Mouse (Mus musculus) layer of hippocampus, postnatal 10 days (tissue): Measurements from ENCODE around the gene Lsamp. TPM values are rescaled to one million over a fixed set of nuclear protein-coding genes. Genes with fewer than 3 reads are reported as not detected.
A peak's percentile ranks its signal among the peaks of the same experiment; 100 is the strongest.
"Not testable (repeated sequence)": the region's sequence is repeated elsewhere in the genome, so short reads cannot be mapped to it uniquely, and the experiment has no call there.

Experiments used
- DNase-seq, 2 experiments: peaks; one replicate each; pipeline ENCODE4 v3.0.0; 2021; ENCODE audit warnings: low spot score in 2 of 2
- total RNA-seq, 2 experiments: library from RNA; stranded (reverse); gene quantifications; 2 replicates each; pipeline ENCODE4 v1.2.3; 2021

Gene Lsamp
- total RNA-seq, 2 experiments from 2014 or later: 527 to 565 TPM

DNA sequence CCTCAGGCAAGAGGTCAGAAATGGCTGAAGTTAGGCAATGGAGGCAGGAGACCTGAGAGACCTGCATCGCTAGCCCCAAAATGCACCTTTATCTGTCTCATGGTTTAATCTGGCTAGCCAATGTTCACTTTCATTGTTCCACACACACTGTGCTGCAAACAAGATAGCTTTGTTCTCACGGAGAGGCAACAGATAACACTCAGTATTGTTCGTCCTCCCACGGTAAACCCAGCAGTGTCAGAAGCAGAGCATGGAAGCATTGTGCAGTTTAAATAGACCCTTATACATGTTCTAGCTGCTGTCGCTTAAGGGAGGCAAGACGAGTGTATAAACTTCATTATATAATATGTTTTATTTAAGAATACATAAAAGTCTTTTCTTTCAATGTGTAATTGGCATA is 486.8 kb downstream of the Lsamp start:
- DNase-seq: no peak

DNA sequence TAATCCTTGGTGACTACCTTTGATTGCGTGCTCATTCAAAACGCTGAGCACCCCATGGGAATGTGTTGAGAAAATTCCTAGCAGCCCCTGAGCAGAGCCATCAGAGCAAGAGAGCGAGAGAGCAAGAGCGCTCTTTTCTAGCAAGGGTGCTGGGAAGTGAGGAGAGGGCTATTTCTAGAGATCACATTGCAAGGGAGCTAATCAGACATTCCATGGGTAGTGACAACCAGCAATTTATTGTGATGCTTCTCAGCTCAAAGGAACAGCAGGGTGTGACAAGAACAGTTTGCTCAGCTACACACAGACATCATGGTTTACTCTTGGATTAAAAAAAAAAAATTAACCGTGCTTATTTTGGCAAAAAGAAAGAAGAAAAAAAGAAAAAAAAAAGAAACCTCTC is 487.8 kb downstream of the Lsamp start:
- no peak for DNase-seq

DNA sequence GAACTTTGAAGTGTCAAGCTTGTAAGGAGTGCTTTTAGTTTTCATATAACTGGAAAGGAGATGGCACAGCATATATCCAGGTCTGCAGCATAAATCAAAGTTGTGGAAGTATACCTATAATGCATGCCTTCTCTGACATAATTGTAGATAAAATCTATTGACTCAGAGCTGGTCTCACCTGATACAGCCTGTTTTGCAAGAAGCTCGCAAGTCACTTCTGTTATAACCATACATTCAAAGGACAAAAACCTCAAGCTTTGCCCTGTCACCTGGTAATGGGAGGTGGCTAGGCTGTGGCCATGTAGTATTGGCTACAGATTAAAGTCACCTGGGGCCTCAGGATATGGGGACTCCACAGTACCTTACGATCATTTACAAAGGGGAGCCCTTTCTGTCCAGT is 507.4 kb downstream of the Lsamp start:
- no peak for DNase-seq

DNA sequence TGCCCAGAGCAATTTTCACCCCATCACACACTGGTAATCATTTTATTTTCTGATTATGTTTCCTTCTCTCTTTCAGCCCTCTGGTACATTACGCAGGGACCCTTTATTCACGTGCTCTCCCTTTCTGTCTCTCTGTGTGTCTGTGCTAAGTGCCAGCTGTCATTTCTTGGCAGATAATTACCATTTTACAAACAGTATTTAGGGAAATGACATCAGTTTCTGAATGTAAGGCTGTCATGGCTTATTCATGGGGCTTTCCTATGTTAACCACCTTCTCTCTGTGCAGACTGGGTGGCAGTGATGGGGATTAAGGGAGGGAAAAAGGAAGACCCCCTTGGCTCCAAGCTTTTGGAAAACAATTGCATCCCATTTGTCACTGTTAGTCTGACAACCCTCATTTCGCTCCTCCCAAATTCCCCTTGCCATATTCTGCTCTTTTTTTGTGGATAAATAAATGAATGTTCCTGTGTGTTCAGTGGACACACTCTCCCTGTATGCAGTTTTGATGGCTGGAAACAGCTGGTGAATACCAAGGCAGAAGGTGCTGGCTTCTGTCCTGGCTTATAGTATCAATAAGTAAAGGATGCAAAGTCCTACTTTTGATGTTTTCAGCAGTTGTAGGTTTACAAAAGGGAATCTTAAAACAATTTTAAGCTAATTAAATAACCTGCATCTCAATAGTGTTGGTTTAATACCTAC is 520.2 kb downstream of the Lsamp start:
- DNase-seq: peak; percentile 16 to 32

DNA sequence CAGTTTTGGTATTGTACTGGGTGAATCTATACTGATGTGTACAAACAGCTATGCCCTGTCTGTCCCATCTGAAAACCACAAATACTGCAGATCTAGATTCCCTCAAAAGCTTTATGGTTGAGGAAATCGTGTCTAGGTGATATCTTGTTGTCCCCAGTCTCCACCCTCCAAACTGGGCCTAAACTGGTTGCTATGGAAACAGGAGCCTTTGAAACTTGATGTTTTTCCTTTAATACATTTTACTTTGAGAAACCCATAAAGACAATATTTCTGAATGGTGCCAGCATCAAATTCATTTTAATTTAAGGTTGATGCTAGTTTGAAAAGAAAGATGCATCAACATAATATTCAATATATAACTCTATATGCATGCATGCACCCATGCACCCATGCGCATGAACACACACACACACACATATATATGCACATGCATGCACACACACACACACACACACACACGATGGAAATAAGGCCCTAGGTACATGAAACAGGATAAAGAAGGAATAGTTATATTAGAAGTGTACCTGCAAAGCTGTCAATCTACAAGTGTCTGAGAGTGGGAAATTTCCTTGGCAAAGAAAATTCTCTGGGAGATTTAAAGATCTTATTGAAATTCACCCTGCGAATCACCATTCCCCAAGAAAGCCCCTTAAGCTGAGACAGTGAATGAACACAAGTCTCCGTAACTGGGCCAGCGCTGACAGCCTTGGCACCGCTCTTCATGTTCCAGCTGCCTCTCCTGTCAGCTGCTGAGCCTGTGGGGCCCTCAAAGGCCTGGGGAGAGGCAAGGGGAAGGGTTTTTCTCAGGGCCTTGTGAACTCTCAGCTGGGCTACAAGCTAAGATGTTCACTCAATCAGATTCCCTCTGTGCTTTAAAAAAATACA is 525.2 kb downstream of the Lsamp start:
- DNase-seq: peak; percentile 37 to 61

DNA sequence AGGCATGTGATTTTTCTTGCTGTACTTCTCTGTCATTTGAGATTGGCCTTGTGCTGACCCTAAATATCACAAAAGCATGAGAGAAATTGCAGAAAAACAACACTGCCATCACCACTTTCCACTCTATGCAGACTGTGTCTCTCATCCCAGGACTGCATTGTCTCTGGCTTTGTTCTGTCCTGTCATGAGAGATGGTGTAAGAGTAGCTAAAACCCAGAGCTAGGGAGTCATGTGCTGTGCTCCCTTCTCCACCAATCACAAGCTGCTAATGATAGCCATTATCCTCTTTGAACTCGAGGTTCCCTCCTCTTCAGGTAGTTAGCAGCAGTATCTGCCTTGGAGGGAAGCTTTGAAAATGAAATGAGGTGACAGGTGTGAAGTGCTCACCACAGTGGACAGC is 552.6 kb downstream of the Lsamp start:
- DNase-seq: no peak

DNA sequence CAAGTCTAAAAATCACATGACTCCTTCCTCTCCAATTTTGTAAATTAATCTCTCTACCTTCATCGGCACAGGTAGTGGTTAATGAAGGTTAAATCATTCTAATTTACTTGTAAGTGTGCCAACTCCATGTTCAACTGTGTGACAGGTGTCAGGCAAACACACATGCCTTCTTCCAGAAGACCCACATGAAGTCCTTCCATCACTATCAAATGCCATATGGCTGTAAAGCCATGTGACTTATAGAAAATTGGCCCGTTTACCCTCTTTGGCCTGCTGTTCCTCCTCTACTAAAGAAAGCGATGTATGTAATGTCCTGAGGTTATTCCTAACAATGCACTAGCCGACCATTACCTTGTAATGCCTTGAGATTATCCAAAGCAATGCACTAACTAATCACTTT is 565.5 kb downstream of the Lsamp start:
- no peak for DNase-seq

DNA sequence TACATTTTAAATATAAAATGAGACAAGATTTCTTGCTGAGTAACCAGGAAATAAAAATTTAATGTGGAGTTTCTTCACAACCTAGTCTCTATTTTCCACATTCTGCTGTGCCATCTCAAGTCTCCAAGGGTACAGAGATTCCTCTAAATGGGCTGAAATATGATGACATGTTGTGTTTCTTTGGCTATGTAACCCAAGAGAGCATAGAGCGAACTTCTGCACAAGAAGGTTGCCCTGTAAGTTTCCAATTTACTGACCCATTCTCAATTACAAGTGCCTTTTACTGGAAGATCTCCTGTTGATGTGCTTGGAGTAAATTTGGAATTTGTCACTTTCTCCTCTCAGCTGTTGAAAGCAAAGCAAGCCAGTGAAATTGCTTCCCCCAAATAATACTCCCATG is 571.4 kb downstream of the Lsamp start:
- DNase-seq: no peak

DNA sequence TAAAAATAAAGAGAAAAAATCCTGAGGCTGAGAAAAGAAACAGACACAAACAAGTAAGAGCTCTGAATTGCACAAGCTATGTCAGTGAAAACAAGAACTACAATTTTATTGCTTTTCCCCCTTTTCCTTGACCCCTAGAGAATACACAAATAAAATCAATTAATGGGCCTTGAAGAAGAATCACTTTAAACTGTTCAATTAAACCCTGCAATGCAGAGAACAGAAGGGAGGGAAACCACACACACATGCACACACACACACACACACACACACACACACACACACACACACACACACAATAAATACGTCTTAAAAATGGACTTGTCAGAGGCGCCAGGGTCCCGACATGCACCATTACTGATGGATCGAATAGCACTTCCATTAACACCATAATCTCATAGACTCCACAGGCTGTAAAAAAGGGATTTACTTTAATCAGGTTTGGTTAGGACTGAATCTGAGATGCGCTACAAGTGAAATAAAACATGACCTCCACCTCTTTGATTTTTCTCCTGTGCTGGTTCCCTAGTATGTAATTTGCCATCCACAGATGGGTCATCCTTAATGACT is 573.6 kb downstream of the Lsamp start:
- DNase-seq: no peak

DNA sequence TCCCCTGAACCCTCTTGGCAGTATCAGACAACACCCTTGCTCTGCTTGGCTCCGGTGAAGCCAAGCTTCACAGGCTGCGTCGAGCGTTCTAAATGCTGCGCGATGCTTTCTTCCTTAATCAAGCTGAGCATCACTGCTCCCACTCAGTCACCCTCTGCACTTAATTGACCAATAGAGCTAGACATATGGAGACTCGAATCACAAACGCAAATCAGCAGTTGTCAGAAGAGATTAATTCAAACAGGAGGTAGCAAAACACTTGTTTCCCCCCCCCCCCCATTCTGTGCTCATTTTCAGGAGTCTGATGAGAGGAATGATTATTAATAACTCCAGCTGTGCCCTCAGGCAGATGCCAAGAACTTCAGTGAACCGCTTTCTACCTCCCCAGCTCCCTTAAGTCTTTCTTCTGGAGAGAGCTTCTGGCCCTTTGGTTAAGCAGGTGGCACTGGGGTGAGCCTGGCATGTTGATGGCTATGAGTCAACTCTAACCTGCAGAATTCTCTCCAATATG is 583.3 kb downstream of the Lsamp start:
- DNase-seq: no peak

DNA sequence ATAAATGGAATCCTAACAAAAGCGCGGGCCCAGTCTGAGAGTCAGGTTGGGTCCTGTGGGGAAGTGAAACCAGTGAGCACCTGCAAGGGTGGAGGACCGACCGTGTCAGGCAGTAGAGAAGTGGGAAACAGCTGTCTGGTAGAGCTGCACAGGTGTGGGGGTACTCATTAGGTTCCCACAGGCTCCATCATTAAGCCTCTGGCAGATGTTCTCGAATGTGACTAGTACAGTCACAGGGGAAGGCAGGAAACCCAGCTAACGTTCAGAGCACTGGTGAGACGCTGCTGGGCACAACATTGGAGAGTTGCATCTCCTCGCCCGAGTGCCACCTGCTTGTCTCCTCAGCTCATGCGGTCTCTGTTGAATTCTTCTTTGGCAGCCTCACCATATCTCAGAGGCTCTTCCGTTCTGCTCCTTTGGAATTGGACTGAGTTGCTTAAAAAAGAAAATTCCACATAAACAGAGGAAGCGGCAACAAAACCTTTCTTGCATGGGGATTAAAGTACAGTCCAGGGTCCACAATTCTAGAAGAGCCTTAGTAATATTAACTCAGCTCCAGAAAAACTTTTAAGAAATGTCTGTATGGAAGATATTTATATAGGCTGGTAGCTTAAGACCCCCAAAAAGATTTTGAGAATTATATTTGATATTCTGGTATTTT is 588.1 kb downstream of the Lsamp start:
- no peak for DNase-seq

DNA sequence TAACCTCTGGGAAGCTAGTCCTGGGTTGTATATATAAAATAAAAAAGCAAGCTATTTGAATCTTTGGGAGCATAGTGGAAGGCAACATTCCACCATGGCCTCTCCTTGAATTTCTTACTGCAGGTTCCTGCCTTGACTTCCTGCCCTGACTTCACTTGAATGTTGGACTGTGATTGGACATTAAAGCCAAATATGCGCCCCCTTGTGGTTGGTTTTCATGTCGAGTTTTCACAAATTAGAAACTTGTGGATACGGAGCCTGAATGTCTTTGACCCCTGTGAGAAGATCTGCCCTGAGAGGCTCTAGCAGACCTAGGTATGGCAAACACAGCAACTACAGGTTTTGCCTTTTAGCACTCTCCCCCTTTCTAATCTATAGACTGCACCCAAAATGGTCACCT is 597.9 kb downstream of the Lsamp start:
- DNase-seq: no peak

DNA sequence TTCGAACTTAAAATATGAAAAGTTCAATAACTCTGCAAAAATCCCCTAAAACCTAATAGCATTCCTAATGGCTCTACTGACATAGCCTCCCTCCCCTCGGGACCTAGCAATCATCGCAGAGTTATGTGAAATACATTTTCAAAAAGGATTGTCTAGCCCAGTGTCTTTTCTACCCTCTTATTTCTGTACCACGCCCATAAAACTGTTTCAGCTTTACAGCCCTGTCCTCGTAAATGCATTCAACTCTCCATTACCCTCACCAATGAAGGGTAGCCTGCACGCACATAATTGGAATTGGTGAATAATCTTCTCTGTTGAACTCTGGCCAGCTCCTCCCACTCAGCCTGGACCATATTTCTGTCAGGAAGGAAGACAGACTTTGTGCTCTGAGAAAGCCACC is 609.0 kb downstream of the Lsamp start:
- DNase-seq: no peak

DNA sequence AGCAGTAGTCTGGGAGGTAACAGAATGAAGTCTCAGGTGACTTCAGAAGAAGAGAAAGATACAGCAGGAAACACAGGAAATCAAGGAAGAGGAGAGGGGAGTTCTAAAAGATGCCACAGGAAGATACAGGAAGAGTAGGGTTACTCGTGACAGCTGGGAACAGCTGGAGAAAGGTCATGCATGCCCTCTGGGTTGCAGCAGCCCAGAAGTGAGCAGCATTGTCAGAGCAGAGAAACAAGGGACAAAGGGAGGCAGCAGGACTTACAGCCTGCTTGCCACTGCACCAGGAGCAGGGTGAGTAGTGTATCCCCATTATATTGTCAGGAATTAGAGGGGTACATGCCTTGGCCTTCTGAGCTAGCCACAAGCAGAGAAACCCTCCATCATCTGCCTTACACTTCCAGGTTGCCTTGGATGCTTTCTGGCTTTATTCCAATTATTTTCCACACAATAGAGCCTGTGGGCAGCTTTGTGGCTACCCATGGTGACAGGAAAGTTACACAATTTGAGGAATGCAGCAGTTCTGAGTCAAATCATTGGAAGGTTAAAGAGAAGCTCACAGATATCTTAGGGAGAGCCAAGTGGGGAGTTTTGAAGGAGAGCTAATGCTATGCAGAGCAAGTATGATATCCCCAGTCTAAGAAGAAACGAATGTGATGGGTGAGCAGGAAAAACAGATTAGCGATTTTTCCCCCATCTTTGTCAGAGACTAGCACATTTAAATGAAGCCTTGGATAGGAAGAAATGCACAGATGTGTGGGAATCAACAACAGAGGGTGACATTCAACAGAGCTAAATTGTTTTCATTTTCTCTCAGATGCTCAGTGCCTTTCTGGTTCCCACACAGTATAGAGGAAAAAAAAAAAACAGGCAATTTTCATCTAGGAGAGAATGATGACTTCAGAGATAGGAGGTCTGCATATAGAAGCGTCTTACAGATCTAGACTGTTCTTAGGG is 617.5 kb downstream of the Lsamp start:
- DNase-seq: no peak

DNA sequence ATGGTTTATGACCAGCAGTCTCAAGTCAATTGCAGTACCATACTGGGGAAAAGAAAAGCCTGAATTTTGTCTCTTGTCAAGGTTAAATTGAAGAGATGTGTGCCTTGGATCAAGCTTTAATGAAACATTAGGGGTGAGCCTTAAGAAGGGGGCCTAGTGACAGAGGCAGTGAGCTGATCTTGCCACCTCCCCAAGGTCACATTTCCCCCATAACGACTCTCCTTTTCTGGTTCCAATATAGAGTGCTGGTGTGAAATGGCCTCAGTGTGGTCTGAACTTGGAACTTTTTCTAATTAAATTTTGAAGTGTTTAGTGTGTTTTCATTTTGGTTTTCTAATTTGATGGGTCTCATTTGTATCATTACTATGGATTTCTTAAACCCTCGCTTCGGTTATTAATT is 623.3 kb downstream of the Lsamp start:
- DNase-seq: no peak

DNA sequence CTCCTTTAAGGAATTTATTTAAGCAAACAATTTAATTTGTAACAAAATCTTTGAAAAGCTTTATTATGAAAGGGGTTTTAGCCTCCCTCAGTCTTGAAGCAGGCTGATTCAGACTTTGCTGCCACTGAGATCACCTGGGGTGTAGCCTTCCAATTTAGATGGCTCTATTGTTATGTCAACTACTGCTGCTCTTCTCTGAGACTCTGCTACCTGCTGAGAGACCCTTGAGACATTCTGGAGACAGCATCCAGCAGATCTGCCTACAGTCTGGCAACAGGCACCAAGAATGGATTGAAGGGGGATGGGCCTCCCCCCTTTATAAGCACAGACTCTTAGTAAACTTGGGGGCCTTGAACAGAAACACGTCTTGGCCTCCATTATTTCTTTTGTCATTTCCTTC is 632.5 kb downstream of the Lsamp start:
- DNase-seq: not testable (repeated sequence)

DNA sequence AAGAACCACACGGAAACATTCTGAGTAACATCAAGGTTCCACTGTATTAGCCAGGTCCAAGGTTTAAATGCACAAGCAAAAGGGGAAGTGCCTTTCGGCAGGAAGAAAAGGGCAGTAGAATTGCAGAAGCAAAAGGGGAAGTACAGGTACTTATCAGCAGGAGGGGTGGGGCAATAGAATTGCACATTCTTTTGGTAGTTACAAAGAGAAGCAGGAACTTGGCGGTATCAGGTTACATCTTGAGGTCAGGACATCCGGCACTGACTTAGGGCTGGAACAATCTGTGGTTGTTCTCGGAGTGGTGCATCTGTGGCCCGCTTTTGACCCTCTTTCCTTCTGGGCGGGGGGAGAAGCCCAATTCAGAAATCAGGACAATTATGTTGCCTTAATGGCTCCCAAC is 636.9 kb downstream of the Lsamp start:
- not testable (repeated sequence) for DNase-seq

DNA sequence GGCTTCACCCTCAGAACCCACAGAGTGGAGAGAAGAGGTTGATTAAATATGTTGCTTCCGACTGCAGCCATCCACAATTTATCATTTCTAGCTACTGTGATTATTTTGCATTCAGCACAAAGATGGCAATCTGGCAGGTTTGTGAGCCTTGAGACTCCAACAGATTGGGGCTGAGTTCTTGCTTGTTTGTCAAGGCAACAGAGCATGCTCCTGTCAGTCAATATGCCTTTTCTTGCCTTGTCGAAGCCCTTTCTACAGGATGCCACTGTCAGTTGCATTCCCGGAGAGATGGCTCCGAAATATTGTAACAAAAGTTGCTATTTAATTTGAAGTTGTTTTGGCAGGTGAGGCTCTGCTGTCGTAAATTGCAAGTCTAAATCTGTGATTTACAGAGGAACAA is 643.0 kb downstream of the Lsamp start:
- no peak for DNase-seq

DNA sequence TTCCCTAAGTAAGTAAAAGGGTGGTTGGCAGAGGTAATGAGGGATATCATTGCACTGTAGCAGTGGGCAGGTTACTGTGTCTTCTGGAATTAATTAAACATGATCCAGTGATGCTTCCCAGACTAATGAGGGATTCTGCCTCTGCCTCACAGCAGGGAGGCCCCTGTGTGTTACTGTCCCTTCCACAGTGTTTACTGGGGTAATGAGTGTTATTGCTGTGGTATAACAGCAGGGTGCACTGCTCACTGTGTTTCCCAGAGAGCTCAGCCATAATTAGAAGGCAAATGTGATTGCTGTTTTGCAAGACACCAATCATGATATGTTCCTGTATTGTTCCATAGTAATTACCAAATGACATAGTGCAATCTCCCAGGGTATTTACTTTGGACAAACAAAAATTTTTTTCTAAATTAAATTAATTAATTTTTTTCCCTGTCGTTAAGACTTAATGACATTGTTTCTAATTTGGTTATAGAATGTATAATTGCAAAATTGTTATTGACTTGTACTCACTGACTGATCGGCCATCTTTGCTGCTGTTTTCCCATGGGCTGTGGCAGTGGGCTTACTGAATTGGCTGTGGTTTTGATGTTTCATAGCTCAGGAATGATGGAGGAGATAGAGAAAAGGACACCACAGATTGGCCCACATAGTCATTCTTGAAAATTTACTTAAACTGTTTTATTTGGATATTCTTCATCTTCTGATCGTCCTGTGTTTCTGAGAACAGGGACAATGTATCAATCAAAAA is 655.6 kb downstream of the Lsamp start:
- no peak for DNase-seq

DNA sequence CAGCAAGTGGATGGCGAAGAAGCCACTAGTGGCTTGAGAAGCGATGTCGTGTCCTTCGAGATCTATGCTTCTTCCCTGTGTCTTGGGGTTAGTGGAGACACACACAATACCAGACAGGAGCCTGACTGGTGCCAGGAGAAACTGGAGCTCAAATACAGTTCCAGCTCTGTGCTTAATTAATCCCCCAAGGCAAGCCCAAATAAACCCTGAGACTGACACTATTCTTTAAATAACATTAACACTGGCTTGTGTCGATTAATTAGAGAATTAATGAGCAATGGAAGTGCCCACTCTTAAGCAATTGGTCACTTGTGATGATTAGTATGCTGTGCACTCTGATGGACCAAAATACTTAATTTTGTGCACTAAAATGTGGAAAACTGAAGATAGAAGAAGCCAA is 668.6 kb downstream of the Lsamp start:
- DNase-seq: no peak
